Mouse (Mus musculus): ENCODE measurements around the gene Nxf1. TPM values are rescaled to one million over a fixed set of nuclear protein-coding genes. Genes with fewer than 3 reads are reported as not detected.

The Nxf1 gene
- polyA plus RNA-seq, 1 experiment from 2014 or later: 196 TPM

GRCm38 (mm10) chr19:8786008-8786781 lies 29.3 kb downstream of the Nxf1 start, which contains the start of gene Taf6l:
Gene Taf6l (minus strand): TSS chr19:8786417.
- Histone ChIP-seq H3K27ac (peak within 1 kb of the TSS; percentile 76), H3K36me3 (peaks cover 27% of the 10 kb centered on the region), H3K4me3 (peak within 1 kb of the TSS; percentile 75), H3K9ac (peak within 1 kb of the TSS; percentile 67), H3K4me2 (replicated peaks) (peak within 1 kb of the TSS; percentile 67), H3K9me3 (replicated peaks) (no peaks in the 10 kb centered on the region), H3K27me3 (no peaks in the 10 kb centered on the region), H3K4me1 (peaks cover 15% of the 10 kb centered on the region)
- ATAC-seq (ENCODE audit: low FRiP score): peak; percentile 99
- WGBS: under 1% methylated on average over 32 of the region's 32 CpGs

GRCm38 (mm10) chr19:8788521-8788920 lies 31.6 kb downstream of the Nxf1 start:
- Histone ChIP-seq H3K9ac (0 out of 2 replicates have a peak overlapping the region, but pooled peaks have one; percentile 19), H3K36me3 (peaks cover 23% of the 10 kb centered on the region), H3K9me3 (replicated peaks) (no peaks in the 10 kb centered on the region), H3K4me1 (peaks cover 15% of the 10 kb centered on the region), H3K4me2 (replicated peaks) (no peak overlapping the region), H3K27ac (peak overlapping the region; percentile 24), H3K4me3 (no peak overlapping the region), H3K27me3 (no peaks in the 10 kb centered on the region)
- no peak for ATAC-seq (ENCODE audit: low FRiP score)
- WGBS: 23% methylated on average over 3 of the region's 3 CpGs

GRCm38 (mm10) chr19:8789171-8789570 lies 32.3 kb downstream of the Nxf1 start:
- Histone ChIP-seq H3K4me2 (replicated peaks) (no peak overlapping the region), H3K36me3 (peaks cover 25% of the 10 kb centered on the region), H3K9me3 (replicated peaks) (no peaks in the 10 kb centered on the region), H3K27ac (peak overlapping the region; percentile 24), H3K4me3 (no peak overlapping the region), H3K4me1 (peaks cover 15% of the 10 kb centered on the region), H3K9ac (no peak overlapping the region), H3K27me3 (no peaks in the 10 kb centered on the region)
- ATAC-seq (ENCODE audit: low FRiP score): no peak
- 62% methylated on average over 1 of the region's 1 CpGs for WGBS

GRCm38 (mm10) chr19:8790171-8790570 lies 33.3 kb downstream of the Nxf1 start:
- Histone ChIP-seq H3K9me3 (replicated peaks) (no peaks in the 10 kb centered on the region), H3K36me3 (peaks cover 33% of the 10 kb centered on the region), H3K9ac (no peak overlapping the region), H3K4me2 (replicated peaks) (no peak overlapping the region), H3K27me3 (no peaks in the 10 kb centered on the region), H3K27ac (no peak overlapping the region), H3K4me1 (peaks cover 14% of the 10 kb centered on the region), H3K4me3 (no peak overlapping the region)
- ATAC-seq (ENCODE audit: low FRiP score): no peak
- WGBS: 87% methylated on average over 7 of the region's 7 CpGs

- WGBS: 2% methylated on average over 25 of the region's 25 CpGs
- H3K27ac ChIP-seq: peak within 1 kb of the TSS; percentile 75
- peak within 1 kb of the TSS; percentile 80 for H3K4me3 ChIP-seq
- peak within 1 kb of the TSS; percentile 87 for H3K9ac ChIP-seq
- H3K4me2 ChIP-seq (replicated peaks): peak within 1 kb of the TSS; percentile 94
- H3K27me3 ChIP-seq: no peaks in the 10 kb centered on the region
- H3K9me3 ChIP-seq (replicated peaks): no peaks in the 10 kb centered on the region
- peak; percentile 69 for ATAC-seq (ENCODE audit: low FRiP score)
- peaks cover 23% of the 10 kb centered on the region for H3K36me3 ChIP-seq
- peaks cover 22% of the 10 kb centered on the region for H3K4me1 ChIP-seq
Measured at GRCm38 (mm10) chr19:8798264-8798946, 41.5 kb downstream of the Nxf1 start, which contains the start of gene Polr2g. Gene Polr2g (minus strand): TSS chr19:8798577.

GRCm38 (mm10) chr19:8798947-8799315 lies 42.1 kb downstream of the Nxf1 start:
- H3K9me3 ChIP-seq (replicated peaks): no peaks in the 10 kb centered on the region
- H3K4me1 ChIP-seq: peaks cover 24% of the 10 kb centered on the region
- no peak for ATAC-seq (ENCODE audit: low FRiP score)
- peak overlapping the region; percentile 94; the same call in 1 of the 2 replicates for H3K4me2 ChIP-seq (replicated peaks)
- no peak overlapping the region for H3K9ac ChIP-seq
- peaks cover 23% of the 10 kb centered on the region for H3K36me3 ChIP-seq
- H3K27ac ChIP-seq: no peak overlapping the region
- H3K4me3 ChIP-seq: no peak overlapping the region
- H3K27me3 ChIP-seq: no peaks in the 10 kb centered on the region

- peak; percentile 99 for ATAC-seq (ENCODE audit: low FRiP score)
- Histone ChIP-seq H3K4me2 (replicated peaks) (peak within 1 kb of the TSS; percentile 65), H3K4me3 (peak within 1 kb of the TSS; percentile 58), H3K9me3 (replicated peaks) (no peaks in the 10 kb centered on the region), H3K27ac (peak within 1 kb of the TSS; percentile 88), H3K36me3 (peaks cover 34% of the 10 kb centered on the region), H3K9ac (peak within 1 kb of the TSS; percentile 65), H3K4me1 (peaks cover 21% of the 10 kb centered on the region), H3K27me3 (no peaks in the 10 kb centered on the region)
- 0% methylated on average over 30 of the region's 30 CpGs for WGBS
Measured at GRCm38 (mm10) chr19:8802130-8802821, 45.4 kb downstream of the Nxf1 start, which contains the start of gene Zbtb3. Gene Zbtb3 (plus strand): TSS chr19:8802555.

- no peaks in the 10 kb centered on the region for H3K27me3 ChIP-seq
- H3K9ac ChIP-seq: no peak overlapping the region
- peak overlapping the region; percentile 58 for H3K4me3 ChIP-seq
- H3K27ac ChIP-seq: peak overlapping the region; percentile 37; the same call in 1 of the 2 replicates
- no peak for ATAC-seq (ENCODE audit: low FRiP score)
- WGBS: 86% methylated on average over 9 of the region's 9 CpGs
- peak overlapping the region; percentile 65 for H3K4me2 ChIP-seq (replicated peaks)
- peaks cover 44% of the 10 kb centered on the region for H3K36me3 ChIP-seq
- peaks cover 14% of the 10 kb centered on the region for H3K4me1 ChIP-seq
- H3K9me3 ChIP-seq (replicated peaks): no peaks in the 10 kb centered on the region
Measured at GRCm38 (mm10) chr19:8803204-8803780, 46.4 kb downstream of the Nxf1 start.

- H3K36me3 ChIP-seq: peaks cover 49% of the 10 kb centered on the region
- H3K4me1 ChIP-seq: peaks cover 14% of the 10 kb centered on the region
- H3K4me2 ChIP-seq (replicated peaks): no peak overlapping the region
- no peaks in the 10 kb centered on the region for H3K9me3 ChIP-seq (replicated peaks)
- WGBS: 93% methylated on average over 11 of the region's 11 CpGs
- no peak for ATAC-seq (ENCODE audit: low FRiP score)
- no peak overlapping the region for H3K9ac ChIP-seq
- no peaks in the 10 kb centered on the region for H3K27me3 ChIP-seq
- no peak overlapping the region for H3K4me3 ChIP-seq
- H3K27ac ChIP-seq: no peak overlapping the region
Measured at GRCm38 (mm10) chr19:8803879-8804660, 47.2 kb downstream of the Nxf1 start.

- H3K4me2 ChIP-seq (replicated peaks): no peak overlapping the region
- H3K27me3 ChIP-seq: no peaks in the 10 kb centered on the region
- H3K4me3 ChIP-seq: no peak overlapping the region
- no peak overlapping the region for H3K9ac ChIP-seq
- H3K36me3 ChIP-seq: peaks cover 69% of the 10 kb centered on the region
- peaks cover 10% of the 10 kb centered on the region for H3K4me1 ChIP-seq
- 97% methylated on average over 5 of the region's 5 CpGs for WGBS
- no peak for ATAC-seq (ENCODE audit: low FRiP score)
- H3K27ac ChIP-seq: no peak overlapping the region
- no peaks in the 10 kb centered on the region for H3K9me3 ChIP-seq (replicated peaks)
Measured at GRCm38 (mm10) chr19:8806810-8807209, 49.9 kb downstream of the Nxf1 start.

- H3K4me1 ChIP-seq: peaks cover 28% of the 10 kb centered on the region
- H3K9ac ChIP-seq: no peak overlapping the region
- H3K36me3 ChIP-seq: peaks cover 49% of the 10 kb centered on the region
- H3K4me2 ChIP-seq (replicated peaks): no peak overlapping the region
- ATAC-seq (ENCODE audit: low FRiP score): no peak
- WGBS: 81% methylated on average over 11 of the region's 11 CpGs
- H3K9me3 ChIP-seq (replicated peaks): no peaks in the 10 kb centered on the region
- no peak overlapping the region for H3K4me3 ChIP-seq
- H3K27me3 ChIP-seq: no peaks in the 10 kb centered on the region
- no peak overlapping the region for H3K27ac ChIP-seq
Measured at GRCm38 (mm10) chr19:8815812-8816211, 58.9 kb downstream of the Nxf1 start.
